Mouse (Mus musculus) urinary bladder, adult 2 months (tissue): ENCODE data around the gene Irf9. TPM values are rescaled to one million over a fixed set of nuclear protein-coding genes. Genes with fewer than 3 reads are reported as not detected.

ENCODE experiments used
- DNase-seq: peaks from one replicate; pipeline ENCODE4 v3.0.0; 2022; ENCODE audit warnings: low spot score
- polyA plus RNA-seq: library from polyadenylated mRNA; depleted of rRNA; stranded (reverse); fragments of >200 nt; gene quantifications from 2 replicates; pipeline ENCODE4 v1.2.3, GENCODE M21; 2012; rRNA removed

Gene Irf9
- polyA plus RNA-seq, result 29.5 and 35.1 TPM in 2 replicates

GRCm38 (mm10) chr14:55603271-55603632 lies at the start of gene Irf9:
Gene Irf9 (plus strand): TSS chr14:55603571.
- no peak for DNase-seq

GRCm38 (mm10) chr14:55554635-55555034 lies 48.7 kb upstream of the Irf9 start:
- DNase-seq, result no peak

GRCm38 (mm10) chr14:55555788-55556187 lies 47.6 kb upstream of the Irf9 start:
- no peak for DNase-seq

GRCm38 (mm10) chr14:55557003-55557402 lies 46.4 kb upstream of the Irf9 start:
- DNase-seq, result peak; percentile 56

GRCm38 (mm10) chr14:55557587-55557986 lies 45.8 kb upstream of the Irf9 start:
- no peak for DNase-seq

GRCm38 (mm10) chr14:55558740-55559448 lies 44.5 kb upstream of the Irf9 start:
- no peak for DNase-seq

- DNase-seq, result peak; percentile 81
These were observed 43.6 kb upstream of the Irf9 start, which contains the start of gene Dcaf11 for GRCm38 (mm10) chr14:55559799-55560201. Gene Dcaf11 (plus strand): TSS chr14:55560006.

GRCm38 (mm10) chr14:55560202-55561073 lies 42.9 kb upstream of the Irf9 start, which contains the start of gene A730061H03Rik:
Gene A730061H03Rik (minus strand): TSS chr14:55560406.
- peak; percentile 97 for DNase-seq

- no peak for DNase-seq
These were observed 41.5 kb upstream of the Irf9 start for GRCm38 (mm10) chr14:55561860-55562259.

- DNase-seq, result no peak
These were observed 40.1 kb upstream of the Irf9 start for GRCm38 (mm10) chr14:55563249-55563648.

- DNase-seq, result no peak
These were observed 37.6 kb upstream of the Irf9 start for GRCm38 (mm10) chr14:55565748-55566147.

GRCm38 (mm10) chr14:55567496-55567895 lies 35.9 kb upstream of the Irf9 start:
- no peak for DNase-seq

- no peak for DNase-seq
These were observed 32.8 kb upstream of the Irf9 start for GRCm38 (mm10) chr14:55570588-55570987.

GRCm38 (mm10) chr14:55571760-55572159 lies 31.6 kb upstream of the Irf9 start:
- DNase-seq, result no peak

- DNase-seq, result no peak
These were observed 28.1 kb upstream of the Irf9 start, which contains the start of gene Fitm1 for GRCm38 (mm10) chr14:55575302-55575701. Gene Fitm1 (plus strand): TSS chr14:55575617.

GRCm38 (mm10) chr14:55575711-55576110 lies 27.7 kb upstream of the Irf9 start:
- DNase-seq, result no peak

- no peak for DNase-seq
These were observed 27.0 kb upstream of the Irf9 start for GRCm38 (mm10) chr14:55576376-55576775.

GRCm38 (mm10) chr14:55577871-55578667 lies 25.3 kb upstream of the Irf9 start, which contains the start of gene Psme1:
Gene Psme1 (plus strand): TSS chr14:55578123.
- peak; percentile 67 for DNase-seq

- DNase-seq, result peak; percentile 50
These were observed 24.6 kb upstream of the Irf9 start for GRCm38 (mm10) chr14:55578668-55579269.

GRCm38 (mm10) chr14:55579511-55580496 lies 23.6 kb upstream of the Irf9 start:
- no peak for DNase-seq
